Mouse (Mus musculus) cerebellum, adult 2 months (tissue): ENCODE data around the gene Zfp986. TPM values are rescaled to one million over a fixed set of nuclear protein-coding genes. Genes with fewer than 3 reads are reported as not detected.
"Not testable (repeated sequence)": the region's sequence is repeated elsewhere in the genome, so short reads cannot be mapped to it uniquely, and the experiment has no call there.

ENCODE experiments used
- DNase-seq, 2 experiments: peaks; one replicate each; pipeline ENCODE4 v3.0.0; 2021
- H3K27ac ChIP-seq: fragments of 200-500 bp; 2 replicates; pipeline ENCODE4 v1.5.1; 2012; ENCODE audit warnings: low read length, control low read depth, inconsistent platforms; ENCODE audit not compliant: insufficient read depth
- H3K27me3 ChIP-seq: fragments of 200-500 bp; 2 replicates; pipeline ENCODE4 v1.6.1; 2012; ENCODE audit warnings: inconsistent platforms, mild to moderate bottlenecking, low read length, moderate library complexity; ENCODE audit not compliant: control insufficient read depth, insufficient read depth
- H3K4me1 ChIP-seq: fragments of 200-500 bp; 2 replicates; pipeline ENCODE4 v1.6.1; 2011; ENCODE audit warnings: low read length; ENCODE audit not compliant: control insufficient read depth, insufficient read depth
- H3K4me3 ChIP-seq: fragments of 200-500 bp; replicated peaks from 2 replicates; pipeline ENCODE3; 2011; ENCODE audit warnings: mild to moderate bottlenecking, low read depth, low read length, control low read depth; ENCODE audit not compliant: insufficient read depth
- WGBS: fragments of 180-500 bp; shearing (Covaris S2); methylation state at CpG from one replicate; pipeline ENCODE4 v1.1.7; 2018; 5-methylcytosine and 5-hydroxymethylcytosine counted together
- polyA plus RNA-seq: library from polyadenylated mRNA; depleted of rRNA; stranded (reverse); fragments of >200 nt; gene quantifications from 2 replicates; pipeline ENCODE4 v1.2.3, GENCODE M21; 2012; rRNA removed

Zfp986 gene
- 0.18 and 0.22 TPM in 2 replicates for polyA plus RNA-seq

DNA sequence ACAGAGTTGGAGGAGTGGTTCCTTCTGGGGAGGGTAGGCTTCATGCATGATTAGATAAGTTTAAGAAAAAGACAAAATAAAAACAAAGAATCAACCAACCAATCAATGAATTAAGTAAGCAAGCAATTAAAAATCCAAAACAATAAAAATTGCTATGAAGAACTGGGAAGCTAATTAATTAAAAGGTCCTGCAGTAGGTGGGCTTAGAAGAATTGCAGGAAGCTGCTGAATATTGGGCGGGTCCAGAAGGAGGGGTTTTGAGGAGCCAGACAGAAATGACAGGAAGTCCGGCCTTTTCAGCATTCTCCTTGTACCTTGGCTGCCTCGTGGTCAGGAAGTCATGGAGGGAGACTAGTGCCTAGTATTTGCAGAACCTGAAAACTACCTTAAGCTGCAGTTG, at the start of gene Zfp986:
Gene Zfp986, plus strand, starts transcription at position 301 of the 400 bp plus-strand sequence.
- not testable (repeated sequence) for H3K27ac ChIP-seq, H3K4me3 ChIP-seq, DNase-seq, H3K4me1 ChIP-seq, H3K27me3 ChIP-seq
- 65% methylated on average over 3 of the region's 3 CpGs for WGBS

- not testable (repeated sequence) for H3K27me3 ChIP-seq, DNase-seq, H3K4me1 ChIP-seq, H3K4me3 ChIP-seq, H3K27ac ChIP-seq
- no CpG with 5 or more reads among the region's 2 CpGs for WGBS
Observed at GRCm38 (mm10) chr4:145819946-145820345, 48.6 kb upstream of the Zfp986 start.

DNA sequence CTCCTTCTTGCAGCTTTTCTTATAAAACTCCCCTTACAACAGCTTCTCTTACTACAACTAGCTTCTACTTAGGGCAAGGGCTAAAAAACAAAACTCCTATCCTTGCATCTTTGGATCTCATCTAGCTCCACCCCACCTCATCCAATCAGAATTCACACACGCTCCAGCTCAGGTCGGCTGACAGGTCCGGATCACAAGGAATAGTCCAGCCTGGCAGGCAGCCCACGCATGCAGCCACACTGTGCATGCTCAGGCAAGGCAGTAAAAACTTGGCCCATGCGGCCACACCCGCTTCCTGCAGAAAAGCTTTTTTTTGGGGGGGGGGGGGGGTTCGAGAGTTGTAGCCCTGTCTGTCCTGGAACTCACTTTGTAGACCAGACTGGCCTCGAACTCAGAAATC, 43.0 kb upstream of the Zfp986 start:
- H3K4me1 ChIP-seq, H3K27ac ChIP-seq, H3K27me3 ChIP-seq, DNase-seq, H3K4me3 ChIP-seq: not testable (repeated sequence)
- 65% methylated on average over 4 of the region's 8 CpGs for WGBS

GRCm38 (mm10) chr4:145831328-145832062, 37.1 kb upstream of the Zfp986 start:
- not testable (repeated sequence) for H3K27ac ChIP-seq, H3K4me3 ChIP-seq, DNase-seq, H3K27me3 ChIP-seq, H3K4me1 ChIP-seq
- WGBS = 96% methylated on average over 1 of the region's 14 CpGs

GRCm38 (mm10) chr4:145836300-145836862, 32.2 kb upstream of the Zfp986 start:
- not testable (repeated sequence) for H3K4me3 ChIP-seq, H3K4me1 ChIP-seq, H3K27me3 ChIP-seq, DNase-seq, H3K27ac ChIP-seq
- WGBS = 81% methylated on average over 11 of the region's 18 CpGs

DNA sequence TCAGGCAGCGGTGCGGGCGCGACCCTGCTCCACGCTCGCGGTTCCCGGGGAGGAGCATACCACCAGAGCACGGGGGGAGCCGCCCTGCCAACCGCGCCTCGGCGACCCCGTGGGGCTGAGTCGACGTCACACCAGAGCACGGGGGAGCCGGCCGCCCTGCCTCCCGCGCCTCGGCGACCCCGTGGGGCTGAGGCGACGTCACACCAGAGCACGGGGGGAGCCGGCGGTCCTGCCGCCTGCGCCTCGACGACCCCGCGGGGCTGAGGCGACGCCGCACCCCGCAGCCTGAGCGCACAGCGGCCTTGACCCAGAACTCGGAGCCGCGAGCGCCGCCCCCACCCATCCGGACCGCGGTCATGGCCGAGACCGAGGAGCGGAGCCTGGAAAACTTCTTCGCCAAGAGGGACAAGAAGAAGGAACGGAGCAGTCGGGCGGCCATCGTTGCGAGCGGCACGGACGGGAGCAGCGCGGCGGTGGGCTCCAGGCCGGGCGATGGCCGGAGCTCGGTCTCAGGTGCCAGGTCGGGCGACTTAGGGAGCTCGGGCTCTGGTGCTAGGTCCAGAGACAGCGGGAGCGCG, 31.6 kb upstream of the Zfp986 start:
- H3K27me3 ChIP-seq, H3K4me1 ChIP-seq, H3K4me3 ChIP-seq, H3K27ac ChIP-seq: not testable (repeated sequence)
- WGBS = 67% methylated on average over 53 of the region's 75 CpGs
- DNase-seq = peak; percentile 1 to 5

DNA sequence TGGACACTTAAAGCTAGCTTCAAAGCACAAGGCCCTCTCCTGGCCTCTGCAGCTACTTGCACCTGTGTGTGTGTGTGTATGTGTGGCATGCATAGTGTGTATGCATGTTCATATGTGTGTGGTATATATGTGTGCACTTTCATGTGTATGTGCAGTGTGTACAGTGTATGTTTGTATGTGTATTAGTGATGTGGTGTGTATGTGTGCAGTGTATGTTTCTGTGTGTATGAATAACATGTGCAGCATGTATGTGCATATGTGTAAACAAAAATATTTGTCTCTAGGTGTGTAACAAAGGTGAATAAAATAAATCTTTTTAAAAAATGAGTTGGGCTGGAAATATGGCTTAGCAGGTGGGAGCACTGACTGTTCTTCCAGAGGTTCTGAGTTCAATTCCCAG, 21.8 kb upstream of the Zfp986 start:
- H3K27ac ChIP-seq, DNase-seq, H3K4me3 ChIP-seq, H3K4me1 ChIP-seq, H3K27me3 ChIP-seq: not testable (repeated sequence)

- WGBS = 67% methylated on average over 4 of the region's 4 CpGs
Observed at GRCm38 (mm10) chr4:145848183-145848890, 20.3 kb upstream of the Zfp986 start.

DNA sequence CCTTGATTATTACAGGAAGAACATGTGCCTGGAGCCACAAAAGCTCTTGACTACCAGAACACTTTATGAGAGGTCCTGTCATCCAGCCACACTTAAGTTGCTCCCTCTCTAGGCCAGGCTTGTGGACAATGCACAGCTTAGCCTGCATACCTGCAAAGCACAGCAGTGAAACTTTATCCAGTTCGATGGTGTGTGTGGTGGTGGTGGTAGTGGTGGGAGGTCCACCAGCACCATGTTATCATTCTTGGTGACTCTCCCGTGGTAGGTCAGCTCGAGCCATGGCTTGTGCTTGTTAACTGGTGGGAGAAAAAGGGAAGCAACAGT, 19.7 kb upstream of the Zfp986 start:
- H3K27me3 ChIP-seq, H3K27ac ChIP-seq, H3K4me1 ChIP-seq, H3K4me3 ChIP-seq, DNase-seq: not testable (repeated sequence)
- 64% methylated on average over 3 of the region's 3 CpGs for WGBS

More at GRCm38 (mm10) chr4:145848183-145848890, 20.3 kb upstream of the Zfp986 start:
- DNase-seq, H3K4me1 ChIP-seq, H3K27me3 ChIP-seq, H3K27ac ChIP-seq, H3K4me3 ChIP-seq: not testable (repeated sequence)

DNA sequence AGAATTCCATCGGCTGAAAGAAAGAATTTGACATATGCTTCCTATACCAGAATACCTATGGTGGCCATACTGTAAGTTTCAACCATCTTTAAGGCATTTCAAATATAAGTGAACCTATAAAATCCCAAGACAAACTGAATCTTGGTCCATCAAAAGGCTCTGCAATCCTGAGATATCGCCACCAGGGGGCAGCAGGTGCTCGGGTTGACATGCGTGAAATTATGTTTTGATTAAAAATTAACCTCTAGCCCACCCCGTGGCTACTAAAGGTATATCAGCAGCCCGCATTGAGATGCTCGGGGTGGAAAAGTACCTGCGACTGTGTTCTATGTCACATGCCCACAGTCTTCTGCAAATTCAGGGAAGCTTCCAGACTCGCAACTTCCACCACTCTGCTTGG, 17.2 kb upstream of the Zfp986 start:
- H3K4me1 ChIP-seq, DNase-seq, H3K4me3 ChIP-seq, H3K27ac ChIP-seq, H3K27me3 ChIP-seq: not testable (repeated sequence)
- WGBS = 62% methylated on average over 8 of the region's 9 CpGs

DNA sequence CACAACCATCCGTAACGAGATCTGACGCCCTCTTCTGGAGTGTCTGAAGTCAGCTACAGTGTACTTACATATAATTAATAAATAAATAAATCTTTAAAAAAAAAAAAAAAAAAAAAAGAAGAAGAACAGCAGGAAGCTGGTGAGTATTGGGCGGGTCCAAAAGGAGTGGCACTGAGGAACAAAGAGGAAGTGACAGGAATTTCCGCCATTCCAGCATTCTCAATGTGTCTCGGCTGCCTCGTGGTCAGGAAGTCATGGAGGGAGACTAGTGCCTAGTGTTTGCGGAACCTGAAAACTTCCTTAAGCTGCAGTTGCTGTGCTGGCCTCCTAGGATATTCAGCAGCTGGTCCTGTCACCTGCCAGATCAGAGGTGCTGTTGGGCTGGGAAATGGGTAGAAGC, 4.7 kb upstream of the Zfp986 start:
- H3K27me3 ChIP-seq, H3K27ac ChIP-seq, H3K4me3 ChIP-seq, H3K4me1 ChIP-seq, DNase-seq: not testable (repeated sequence)
- WGBS = 80% methylated on average over 5 of the region's 8 CpGs
